Mouse (Mus musculus) lung, postnatal 4 days (tissue): ENCODE results near the gene Ptprm.
A peak's percentile ranks its signal among the peaks of the same experiment; 100 is the strongest.

Experiments used
- DNase-seq, 2 experiments: peaks; one replicate each; pipeline ENCODE4 v3.0.0; 2021

Gene Ptprm

GRCm38 (mm10) chr17:67209676-67210344, 144.4 kb downstream of the Ptprm start:
- peak in 1 of 2 experiments; percentile 59 for DNase-seq

DNA sequence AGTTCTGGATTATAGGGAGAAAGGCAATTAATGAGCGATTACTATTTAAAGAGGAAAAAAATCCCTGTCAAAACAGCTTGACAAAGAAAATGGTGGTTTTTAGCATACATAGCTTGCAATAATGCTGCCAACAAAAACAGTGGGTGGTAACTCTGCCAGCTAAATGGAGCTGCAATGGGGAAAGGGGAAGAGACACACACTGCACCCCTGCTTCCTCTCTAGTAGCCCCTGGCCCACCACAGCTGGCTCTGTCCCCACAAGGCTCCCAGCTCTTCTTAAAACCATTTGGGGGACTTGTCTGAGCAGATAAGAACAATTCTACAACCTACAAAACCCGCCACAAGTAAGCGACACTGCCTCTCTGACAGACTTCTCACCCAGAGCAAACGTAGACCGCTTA, 145.7 kb downstream of the Ptprm start:
- no peak for DNase-seq

- DNase-seq = no peak
Observed at GRCm38 (mm10) chr17:67206984-67207383, 147.3 kb downstream of the Ptprm start.

DNA sequence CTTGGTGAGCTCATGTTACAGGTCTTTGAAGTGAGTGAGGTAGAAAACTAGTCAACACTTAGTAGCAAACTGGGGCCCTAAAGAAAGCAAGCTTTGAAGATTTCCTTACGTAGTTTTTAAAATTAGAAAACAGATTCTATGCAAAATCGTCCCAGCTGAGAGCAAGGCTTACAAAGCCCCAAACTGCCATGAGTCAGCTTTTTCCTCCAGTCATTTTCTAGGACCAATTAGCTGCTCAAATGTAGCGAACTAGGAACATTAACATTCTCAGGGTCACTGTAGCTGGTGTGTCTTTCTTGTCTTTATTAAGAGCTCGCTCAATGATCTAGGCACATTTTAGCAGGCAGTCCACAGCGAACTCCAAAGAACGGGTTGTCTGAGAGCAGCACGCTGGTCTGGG, 153.1 kb downstream of the Ptprm start:
- DNase-seq = no peak

- no peak for DNase-seq
Observed at GRCm38 (mm10) chr17:67193728-67194127, 160.5 kb downstream of the Ptprm start.

DNA sequence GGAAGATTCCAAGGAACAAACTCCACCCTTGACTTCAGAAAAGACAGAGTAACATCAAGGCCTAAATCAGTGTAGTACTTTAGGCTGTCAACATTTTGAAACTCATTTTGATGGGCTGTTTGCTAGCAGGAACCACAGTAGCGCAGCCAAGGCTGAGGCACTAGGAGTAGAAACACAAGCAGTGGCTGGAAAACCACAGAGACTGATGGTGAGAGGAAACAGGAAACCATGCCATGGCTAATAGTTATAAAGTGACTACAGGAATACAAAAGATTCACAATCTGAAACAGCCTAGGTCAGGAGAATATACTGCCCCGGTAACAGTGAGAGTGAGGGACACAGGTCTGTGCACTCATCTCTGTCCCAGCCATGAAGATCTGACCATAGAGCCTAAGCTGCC, 165.7 kb downstream of the Ptprm start:
- no peak for DNase-seq

- no peak for DNase-seq
Observed at GRCm38 (mm10) chr17:67186879-67187278, 167.4 kb downstream of the Ptprm start.

DNA sequence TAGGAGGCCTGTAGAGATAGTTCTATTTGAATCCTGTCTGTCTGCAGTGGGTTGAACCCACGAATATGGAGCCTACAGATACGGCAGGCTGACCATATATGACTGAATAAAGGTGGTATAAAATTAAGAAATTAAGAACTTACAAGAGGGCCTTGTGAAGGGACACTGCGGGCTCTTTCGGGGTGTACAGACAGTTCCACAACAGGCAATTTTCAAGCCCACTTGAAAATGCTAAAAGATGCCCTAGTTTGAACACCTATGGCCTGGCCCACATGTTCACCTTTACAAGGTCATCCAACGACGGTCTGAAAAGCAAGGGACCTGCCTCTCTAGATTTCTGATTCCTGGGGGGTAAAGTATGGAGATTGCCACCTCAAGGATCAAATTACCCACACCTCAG, 168.3 kb downstream of the Ptprm start:
- DNase-seq = no peak

GRCm38 (mm10) chr17:67179446-67179845, 174.8 kb downstream of the Ptprm start:
- DNase-seq = no peak

DNA sequence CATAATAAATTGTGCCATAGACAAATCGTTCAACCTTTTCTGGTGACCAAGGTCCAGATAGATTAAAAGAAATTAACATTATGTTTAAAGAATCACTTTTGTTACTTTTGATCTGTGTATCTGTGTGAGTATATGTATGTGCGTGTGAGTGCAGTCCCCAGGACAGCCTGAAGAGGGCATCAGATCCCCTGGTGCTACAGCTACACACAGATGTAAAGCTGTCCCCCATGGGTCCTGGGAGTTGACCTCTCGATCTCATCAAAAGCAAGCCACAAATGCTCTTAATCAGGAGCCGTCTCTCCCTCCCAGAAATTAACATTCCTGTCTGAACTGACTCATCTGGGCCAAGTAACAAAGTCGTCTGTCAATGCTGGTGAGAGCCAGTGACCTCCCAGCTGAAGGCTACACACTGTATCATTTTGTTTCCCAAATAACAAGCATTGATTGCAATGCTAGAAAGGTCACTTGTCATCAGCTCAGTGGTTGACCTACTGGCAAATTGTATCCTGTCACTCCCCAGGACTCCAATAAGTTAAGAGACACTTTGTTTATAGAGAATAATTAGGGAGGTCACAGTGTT, 175.5 kb downstream of the Ptprm start:
- DNase-seq = no peak

DNA sequence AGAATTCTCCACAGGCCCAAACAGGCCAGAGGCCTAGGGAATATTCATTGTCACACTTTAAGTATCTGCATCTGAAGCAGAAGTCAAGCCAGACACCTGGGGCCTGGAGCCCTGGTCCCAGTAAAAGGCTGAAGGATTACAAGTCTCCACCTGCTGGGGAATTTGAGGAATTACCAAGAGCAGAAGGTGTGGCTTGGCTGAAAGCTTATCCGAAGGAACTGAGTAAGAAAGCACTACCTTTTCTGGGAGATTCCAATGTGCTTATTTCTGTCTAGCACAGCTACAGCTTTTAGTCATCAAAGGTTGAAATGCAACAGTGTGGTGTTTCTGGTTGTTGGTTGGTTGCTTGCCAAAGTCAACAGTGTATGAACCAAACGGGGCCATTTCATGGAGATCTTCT, 178.4 kb downstream of the Ptprm start:
- DNase-seq = peak in 1 of 2 experiments; percentile 43

GRCm38 (mm10) chr17:67171353-67171752, 182.9 kb downstream of the Ptprm start:
- no peak for DNase-seq

- peak in 1 of 2 experiments; percentile 26 for DNase-seq
Observed at GRCm38 (mm10) chr17:67170696-67171095, 183.6 kb downstream of the Ptprm start.

DNA sequence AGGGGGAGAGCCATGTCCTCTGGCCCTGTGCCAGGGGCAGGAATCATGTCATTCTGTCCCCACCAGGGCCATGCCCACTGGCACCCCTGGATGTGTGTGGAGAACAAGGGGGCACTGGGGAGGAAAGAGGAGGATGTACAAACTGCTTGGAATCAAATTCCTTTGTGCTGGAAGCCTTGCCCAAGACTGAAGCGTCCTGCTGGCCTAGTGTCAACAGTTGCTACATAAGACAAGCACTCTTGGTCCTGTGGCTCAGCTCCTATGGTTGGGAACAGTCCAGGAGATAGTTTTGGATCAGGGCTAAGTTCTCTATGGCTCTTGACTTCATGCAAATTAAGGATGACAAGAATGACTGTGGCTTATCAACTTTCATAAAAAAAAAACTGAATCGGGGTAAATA, 188.4 kb downstream of the Ptprm start:
- peak; percentile 19 to 52 for DNase-seq

DNA sequence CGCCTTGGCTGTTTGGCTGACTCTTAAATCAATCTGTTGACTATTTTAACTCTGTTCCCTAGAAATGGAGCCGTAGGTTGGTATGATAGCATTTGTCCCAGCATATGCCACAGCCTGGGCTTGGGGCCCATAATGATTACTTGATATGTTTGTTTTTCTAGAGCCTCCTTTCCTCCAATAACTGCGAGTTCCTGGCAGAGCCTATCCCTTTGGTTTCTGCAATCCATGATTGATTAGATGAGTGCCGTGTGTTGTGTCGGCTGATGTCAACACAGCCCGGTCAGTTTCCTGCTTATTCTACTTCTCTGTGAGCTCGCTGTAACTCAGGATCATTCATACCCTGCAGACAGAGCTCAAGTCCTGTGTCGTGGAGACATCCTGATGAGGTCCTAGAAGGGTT, 194.6 kb downstream of the Ptprm start:
- peak; percentile 21 to 45 for DNase-seq

DNA sequence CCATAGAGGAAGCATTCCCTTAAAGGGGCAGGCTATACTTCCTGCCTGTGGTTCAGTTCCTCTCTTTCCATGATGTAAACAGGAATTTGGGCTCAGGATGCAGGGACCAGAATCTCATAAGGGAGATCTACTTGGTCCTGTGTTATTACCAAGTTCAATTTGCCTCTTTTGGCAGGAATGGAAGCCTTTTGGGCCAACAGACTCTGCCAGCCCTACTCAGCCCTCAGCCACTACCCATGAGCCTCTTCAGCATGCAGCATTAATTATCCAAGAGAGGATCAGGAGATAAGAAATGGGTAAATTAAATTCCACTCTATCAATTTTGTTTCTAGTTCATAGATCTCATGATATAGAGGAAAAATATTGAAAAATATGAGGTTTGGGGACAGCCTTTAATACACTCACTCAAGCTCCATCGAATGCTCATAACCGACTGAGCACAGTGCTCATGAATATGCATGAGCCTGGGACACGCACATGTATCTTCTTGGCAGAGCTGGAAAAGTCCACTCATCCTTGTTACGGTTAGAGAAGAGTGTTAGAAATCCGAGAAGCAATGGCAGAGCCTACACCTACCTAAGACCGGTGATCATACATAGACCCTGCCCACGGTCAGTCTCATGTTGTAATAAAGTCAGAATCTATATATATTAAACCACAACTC, 197.0 kb downstream of the Ptprm start:
- DNase-seq = no peak

- no peak for DNase-seq
Observed at GRCm38 (mm10) chr17:67152218-67152617, 202.0 kb downstream of the Ptprm start.

GRCm38 (mm10) chr17:67150441-67150840, 203.8 kb downstream of the Ptprm start:
- DNase-seq = no peak

DNA sequence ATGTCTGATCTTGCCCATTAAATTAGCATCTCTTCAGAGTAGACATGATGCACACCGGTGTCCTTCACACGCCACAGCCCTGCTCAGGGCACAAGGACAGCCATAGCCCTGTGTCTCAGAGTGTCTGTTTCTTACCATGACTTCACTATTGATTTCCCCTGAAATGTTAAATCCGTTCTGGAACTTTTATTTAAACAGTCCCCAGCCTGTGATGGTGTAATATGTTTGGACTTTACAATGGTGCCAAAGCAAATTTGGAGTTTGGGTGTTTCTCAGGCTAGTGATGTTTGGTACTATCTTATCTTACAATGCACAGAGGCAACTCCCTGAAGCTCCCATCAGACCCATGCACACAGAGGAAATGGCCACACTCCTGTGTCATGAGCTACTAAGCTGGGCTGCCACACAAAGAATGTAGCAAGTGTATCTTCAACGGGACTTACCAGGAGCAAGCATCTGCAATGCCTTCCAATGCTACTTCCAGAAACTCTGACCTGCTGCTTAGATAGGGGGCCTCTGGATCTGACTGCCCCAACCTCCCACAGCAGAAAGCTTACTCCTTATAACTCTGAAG, 212.0 kb downstream of the Ptprm start:
- no peak for DNase-seq

- peak in 1 of 2 experiments; percentile 23 for DNase-seq
Observed at GRCm38 (mm10) chr17:67140502-67140901, 213.8 kb downstream of the Ptprm start.

DNA sequence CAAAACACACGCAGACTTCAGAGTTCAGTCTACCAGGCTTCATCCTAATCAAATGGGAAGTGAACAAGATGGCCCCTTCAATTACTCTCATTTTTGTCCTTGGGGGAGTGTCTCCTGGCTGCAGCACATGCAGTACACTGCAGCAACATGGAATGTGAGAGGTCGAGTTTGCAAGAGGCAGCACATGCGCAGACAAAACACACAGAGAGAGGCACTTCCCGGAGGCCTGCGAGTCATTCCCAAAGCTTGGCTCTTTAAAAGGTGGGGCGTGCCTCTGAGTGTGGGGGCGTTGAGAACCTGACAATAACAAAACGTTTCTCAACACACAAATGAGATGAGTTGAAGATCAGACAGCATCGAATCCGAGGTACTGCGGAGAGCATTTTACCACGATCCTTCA, 215.3 kb downstream of the Ptprm start:
- no peak for DNase-seq

DNA sequence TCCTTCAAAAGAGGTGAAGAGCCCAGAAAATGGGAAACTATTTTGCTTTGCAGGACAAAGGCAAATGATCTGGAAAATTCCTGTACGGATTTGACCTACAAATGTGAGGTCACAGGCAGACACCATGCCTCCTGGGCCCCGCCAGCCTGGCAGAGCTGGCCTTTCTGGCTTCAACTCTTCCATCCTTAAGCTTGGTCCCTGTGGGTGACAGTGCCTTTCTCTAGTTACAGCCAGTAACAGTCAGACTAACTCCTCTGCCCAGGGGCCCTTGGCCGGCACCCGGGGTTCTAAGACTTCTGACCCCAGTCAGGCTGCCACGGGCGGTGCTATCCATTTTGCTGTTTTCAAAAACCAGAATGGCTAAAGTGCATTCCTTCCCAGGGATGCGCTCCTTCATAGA, 217.4 kb downstream of the Ptprm start:
- DNase-seq = no peak

DNA sequence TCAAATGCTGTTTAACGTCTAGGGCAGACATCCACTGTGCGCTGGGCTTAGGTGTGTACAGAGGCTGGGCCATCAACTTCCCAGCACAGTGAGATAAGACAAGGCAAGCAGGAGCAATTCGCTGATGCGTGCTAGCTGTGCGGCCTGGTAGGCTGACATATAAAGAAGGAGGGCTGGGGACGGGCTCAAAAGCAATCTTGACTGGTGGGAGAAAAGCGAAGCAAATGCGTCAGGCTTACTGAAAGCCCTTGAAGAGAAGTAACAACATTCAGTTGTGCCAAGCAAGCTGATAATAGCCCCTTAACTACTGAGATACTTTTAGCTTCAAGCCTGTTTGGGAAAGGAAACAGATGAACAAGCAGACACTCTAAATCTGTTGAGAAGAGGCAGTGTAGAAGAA, 217.8 kb downstream of the Ptprm start:
- DNase-seq = no peak

- DNase-seq = no peak
Observed at GRCm38 (mm10) chr17:67134235-67134634, 220.0 kb downstream of the Ptprm start.
